Mouse (Mus musculus): ENCODE measurements around the gene Ccer2. TPM values are rescaled to one million over a fixed set of nuclear protein-coding genes. Genes with fewer than 3 reads are reported as not detected.

Gene Ccer2
- total RNA-seq, 2 experiments from 2014 or later, result not detected

DNA sequence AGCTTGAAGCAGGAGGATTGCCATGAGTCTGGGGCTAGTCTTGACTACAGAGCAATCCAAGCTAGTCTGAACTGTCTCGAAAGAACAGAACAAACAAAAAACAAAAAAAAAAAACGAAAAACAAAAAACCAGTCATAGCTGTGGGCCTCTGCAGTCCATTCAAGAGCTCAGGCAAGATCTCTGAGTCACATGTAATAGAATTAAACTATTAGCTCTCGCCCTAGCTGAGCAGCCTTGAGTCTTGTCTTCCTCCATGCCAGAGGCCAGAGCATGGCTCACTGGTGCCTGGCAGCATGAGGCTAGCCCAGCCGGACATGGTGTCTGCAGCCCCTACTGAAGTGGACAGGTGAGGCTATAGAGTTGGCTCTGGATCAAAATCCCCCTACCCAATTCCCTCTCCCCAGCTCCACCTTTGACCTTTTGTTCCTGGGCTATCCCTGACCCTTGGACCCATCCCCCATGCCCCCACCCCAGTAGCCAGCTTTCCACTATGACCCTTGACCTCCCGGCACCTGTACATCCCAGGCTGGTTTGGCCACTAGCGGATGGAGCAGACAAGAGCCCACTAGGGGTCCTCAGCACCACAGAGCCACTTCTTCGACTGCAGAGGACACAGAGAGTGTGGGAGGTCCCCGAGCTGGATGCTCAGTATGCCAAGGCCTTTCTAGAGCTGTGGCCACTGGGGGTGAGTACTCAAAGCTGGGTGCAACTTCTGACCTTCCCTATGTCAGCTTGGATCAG is 34.3 kb downstream of the Ccer2 start:
- no peak for DNase-seq

GRCm38 (mm10) chr7:28791706-28792105 is 35.7 kb downstream of the Ccer2 start:
- no peak for DNase-seq

DNA sequence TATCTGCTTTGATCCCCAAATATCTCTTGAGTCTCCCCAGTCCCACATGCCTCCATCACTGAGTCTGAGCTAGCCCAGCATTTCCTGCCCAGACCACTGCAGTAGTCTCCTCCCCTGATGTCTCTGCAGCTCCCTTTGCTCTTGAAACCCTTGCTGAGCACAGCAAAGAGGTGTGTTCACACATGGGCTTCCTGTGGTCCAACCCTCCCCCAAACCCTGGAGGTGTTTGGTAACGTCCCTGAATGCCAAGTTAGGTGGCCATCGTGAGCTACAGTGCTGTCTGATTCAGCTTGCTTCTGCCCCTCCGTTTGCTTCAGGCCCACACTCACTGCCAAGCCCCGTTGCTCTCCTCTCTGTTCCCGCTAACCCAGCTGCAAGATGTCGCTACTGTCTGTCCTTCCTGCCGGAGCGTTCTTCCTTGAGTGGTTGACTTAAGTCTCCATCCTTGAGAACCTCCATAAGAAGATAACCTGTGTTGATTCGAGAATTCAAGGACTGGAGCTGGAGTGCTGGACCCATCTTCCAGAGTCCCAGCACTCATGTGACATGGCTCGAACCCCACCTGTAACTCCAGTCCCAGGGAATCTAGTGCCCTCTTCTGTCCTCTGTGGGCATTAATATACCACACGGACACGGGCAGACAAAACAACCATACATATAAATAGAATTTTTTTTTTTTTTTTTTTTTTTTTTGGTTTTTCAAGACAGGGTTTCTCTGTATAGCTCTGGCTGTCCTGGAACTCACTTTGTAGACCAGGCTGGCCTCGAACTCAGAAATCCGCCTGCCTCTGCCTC is 36.6 kb downstream of the Ccer2 start:
- no peak for DNase-seq

GRCm38 (mm10) chr7:28793834-28794233 is 37.9 kb downstream of the Ccer2 start:
- peak in 1 of 2 experiments; percentile 54 for DNase-seq

- DNase-seq, result no peak
These were observed 38.5 kb downstream of the Ccer2 start for GRCm38 (mm10) chr7:28794496-28794895.

- DNase-seq, result peak; percentile 47 to 60
These were observed 39.9 kb downstream of the Ccer2 start for GRCm38 (mm10) chr7:28795832-28796231.

DNA sequence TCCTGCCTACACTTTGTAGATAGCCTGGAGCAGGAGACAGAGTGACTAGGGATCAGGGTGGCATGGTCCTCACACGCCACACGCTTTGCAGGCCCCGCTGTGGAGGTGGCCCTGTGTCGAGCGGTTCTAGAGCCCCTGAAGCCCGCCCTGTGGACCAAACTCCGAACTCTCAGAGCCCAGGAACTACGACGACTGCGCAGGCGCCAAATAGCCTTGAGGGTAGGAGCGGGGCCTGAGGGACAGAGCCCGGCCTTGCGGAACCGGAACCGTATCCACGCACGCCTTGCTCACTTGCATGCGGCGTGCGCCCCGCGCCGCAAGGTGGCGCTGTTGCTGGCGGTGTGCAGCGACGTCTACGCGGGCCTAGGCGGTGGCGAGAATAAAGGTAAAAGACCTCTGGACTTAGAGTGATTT is 40.6 kb downstream of the Ccer2 start:
- peak; percentile 88 to 91 for DNase-seq

DNA sequence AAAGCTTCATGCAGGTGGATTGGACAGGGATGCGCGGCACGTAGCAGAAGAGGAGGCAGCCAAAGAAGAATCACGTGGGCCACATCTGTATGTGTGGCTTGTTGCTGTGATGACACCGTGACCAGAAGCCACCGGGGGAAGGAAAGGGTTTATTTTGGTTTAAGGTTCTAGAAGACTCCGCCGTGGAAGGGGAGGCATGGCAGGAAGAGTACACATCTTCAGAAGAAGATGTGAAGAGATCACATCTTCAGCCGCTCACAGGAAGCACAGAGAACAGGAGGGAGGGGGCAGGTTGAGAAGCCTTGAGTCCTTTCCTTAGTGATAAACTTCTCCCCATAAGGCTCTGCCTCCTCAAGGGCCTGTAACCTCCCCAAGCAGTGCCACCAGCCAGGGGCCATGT is 44.0 kb downstream of the Ccer2 start:
- no peak for DNase-seq

DNA sequence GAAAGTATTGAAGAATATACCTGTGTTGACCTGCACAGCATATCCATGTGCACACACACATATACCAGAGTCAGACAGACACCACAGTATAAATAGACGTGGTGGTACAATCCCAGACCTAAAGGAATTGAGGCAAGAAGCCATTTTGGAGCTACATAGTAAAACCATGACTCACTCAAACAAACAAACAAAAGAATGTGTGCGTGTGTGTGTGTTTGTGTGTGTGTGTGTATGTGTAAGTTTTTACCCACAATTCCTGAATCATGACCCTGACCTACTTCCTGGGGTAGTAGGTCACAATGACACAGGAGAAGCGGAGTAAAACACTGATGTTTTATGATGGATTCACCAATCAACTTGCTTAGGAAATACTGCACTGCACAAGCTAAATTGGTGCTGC is 45.5 kb downstream of the Ccer2 start:
- DNase-seq, result no peak

DNA sequence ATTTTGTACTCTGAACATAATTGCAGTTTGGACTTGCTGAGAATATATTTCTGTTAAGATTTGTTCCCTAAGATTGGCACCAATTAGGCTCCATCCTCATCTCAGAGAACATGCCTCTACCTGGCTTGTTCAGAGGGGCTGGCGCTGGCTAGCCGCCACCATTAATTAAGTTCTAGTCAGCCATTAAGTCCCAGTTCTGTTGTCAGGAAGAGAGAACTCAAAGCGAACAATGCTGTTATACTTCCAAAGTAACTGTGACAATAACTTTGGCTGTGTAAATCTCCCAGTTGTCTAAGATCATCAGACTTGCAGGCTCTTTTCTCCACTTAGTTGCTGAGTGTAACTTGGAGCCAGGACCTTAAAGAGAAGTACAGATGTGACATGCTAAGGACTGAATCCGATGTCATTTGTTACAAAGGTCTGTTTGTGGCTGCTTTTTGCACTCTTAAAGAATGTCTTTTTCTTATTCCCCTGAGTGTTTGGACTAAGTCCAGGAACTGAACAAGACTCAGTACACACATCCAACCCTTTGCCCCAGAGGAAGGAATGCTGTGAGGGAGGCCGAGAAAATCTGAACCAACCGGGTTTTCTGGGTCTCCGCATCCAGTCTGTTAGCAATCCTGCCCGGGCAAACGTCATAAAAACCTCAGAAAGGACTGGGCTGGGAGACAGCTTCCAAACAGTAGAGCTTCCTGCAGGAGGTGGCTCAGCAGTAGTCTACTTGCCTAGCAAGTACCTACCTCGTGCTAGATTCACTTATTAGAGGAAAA is 46.1 kb downstream of the Ccer2 start:
- DNase-seq, result peak; percentile 65 to 72

GRCm38 (mm10) chr7:28802846-28803588 is 47.0 kb downstream of the Ccer2 start:
- DNase-seq, result peak; percentile 50 to 77

DNA sequence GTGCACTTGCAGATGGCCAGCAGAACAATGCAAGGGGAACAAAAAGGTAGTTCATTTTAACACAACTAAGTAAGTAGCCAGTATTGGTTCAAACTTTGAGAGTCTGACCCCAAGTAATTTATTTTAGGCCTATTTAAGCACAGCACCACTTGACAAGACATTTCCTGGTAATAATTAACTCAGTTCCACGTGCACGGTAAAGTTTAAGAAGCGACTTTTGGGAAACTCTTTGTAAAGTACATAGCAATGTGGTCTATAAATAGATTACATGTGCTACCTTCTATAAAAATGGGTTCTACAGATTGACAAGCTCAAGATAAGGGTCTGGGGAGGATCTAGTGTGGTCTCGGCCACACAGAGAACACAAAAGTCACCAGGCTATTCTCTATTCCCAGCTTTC is 47.8 kb downstream of the Ccer2 start:
- DNase-seq, result no peak

DNA sequence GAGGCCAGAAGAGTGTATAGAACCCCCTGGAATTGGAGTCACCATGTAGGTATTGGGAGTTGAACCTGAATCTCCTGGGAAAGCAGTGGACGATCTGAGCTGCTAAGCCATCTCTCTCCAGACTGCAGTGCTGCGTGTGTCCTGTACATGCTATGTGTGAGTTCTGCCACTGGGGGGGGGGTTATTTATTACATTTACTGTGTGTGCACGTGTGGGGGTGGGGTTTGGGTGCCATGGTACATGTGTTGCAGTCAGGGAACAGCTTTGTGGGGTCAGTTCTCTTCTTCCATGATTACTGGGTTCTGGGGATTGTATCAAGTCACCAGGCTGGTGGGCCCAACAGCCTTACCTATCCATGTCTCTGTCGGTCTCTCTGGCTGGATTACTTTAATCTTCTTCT is 50.9 kb downstream of the Ccer2 start:
- DNase-seq, result no peak

GRCm38 (mm10) chr7:28807641-28808220 is 51.8 kb downstream of the Ccer2 start:
- DNase-seq, result peak; percentile 65 to 76

- DNase-seq, result peak; percentile 86 to 88
These were observed 52.4 kb downstream of the Ccer2 start, which contains the start of gene Hnrnpl for GRCm38 (mm10) chr7:28808221-28808941. TSS of gene Hnrnpl (plus strand) at chr7:28808541.

Other genes with a start within 250 kb of the Ccer2 start
- not detected for gene Ifnl2, start 245.7 kb upstream of the Ccer2 start, total RNA-seq (2021)
- not detected for gene Ifnl3, start 233.3 kb upstream of the Ccer2 start, total RNA-seq (2021)
- gene Sycn, start 215.3 kb upstream of the Ccer2 start, total RNA-seq (2021), result not detected
- not detected for gene Nccrp1, start 208.9 kb upstream of the Ccer2 start, total RNA-seq (2021)
- gene Samd4b, start 158.0 kb upstream of the Ccer2 start, total RNA-seq (2021), result 10 to 100 TPM; 19.6 to 22.1 TPM
- 1 to 10 TPM; 8.8 to 9.9 TPM for gene Pak4, start 158.0 kb upstream of the Ccer2 start, total RNA-seq (2021)
- gene Acp7, start 124.8 kb upstream of the Ccer2 start, total RNA-seq (2021), result not detected
- under 1 TPM; 0.12 to 0.23 TPM for gene Fbxo27, start 63.3 kb upstream of the Ccer2 start, total RNA-seq (2021)
- gene Fbxo17, start 39.4 kb upstream of the Ccer2 start, total RNA-seq (2021), result under 1 TPM; 0.62 to 0.82 TPM
- 10 to 100 TPM; 59.4 to 60.4 TPM for gene Mrps12, start 14.4 kb upstream of the Ccer2 start, total RNA-seq (2021)
- 10 to 100 TPM; 14.7 to 15.5 TPM for gene Sars2, start 14.2 kb upstream of the Ccer2 start, total RNA-seq (2021)
- 10 to 100 TPM; 84.3 to 88.4 TPM for gene Sirt2, start 10.6 kb downstream of the Ccer2 start, total RNA-seq (2021)
- gene Nfkbib, start 11.3 kb downstream of the Ccer2 start, total RNA-seq (2021), result 10 to 100 TPM; 25.8 to 26.8 TPM
- gene Rinl, start 32.8 kb downstream of the Ccer2 start, total RNA-seq (2021), result 1 to 10 TPM; 1.5 to 3.4 TPM
- 100 to 1,000 TPM; 196 to 224 TPM for gene Hnrnpl, start 52.4 kb downstream of the Ccer2 start, total RNA-seq (2021)
- 1,000 to 10,000 TPM; 1,960 to 1,989 TPM for gene Ech1, start 69.0 kb downstream of the Ccer2 start, total RNA-seq (2021)
- gene Lgals4, start 77.7 kb downstream of the Ccer2 start, total RNA-seq (2021), result 10 to 100 TPM in 1 of 2 experiments, 1 to 10 TPM in 1; 9.6 to 18.7 TPM
- gene Lgals7, start 107.7 kb downstream of the Ccer2 start, total RNA-seq (2021), result 1 to 10 TPM in 1 of 2 experiments, under 1 TPM in 1; 0.93 to 1.8 TPM
- gene Capn12, start 125.2 kb downstream of the Ccer2 start, total RNA-seq (2021), result under 1 TPM; 0.31 to 0.35 TPM
- gene Actn4, start 206.2 kb downstream of the Ccer2 start, total RNA-seq (2021), result 10 to 100 TPM; 64.7 to 66.4 TPM
- 100 to 1,000 TPM; 166 to 176 TPM for gene Eif3k, start 225.7 kb downstream of the Ccer2 start, total RNA-seq (2021)
- 1 to 10 TPM in 1 of 2 experiments, under 1 TPM in 1; 0.45 to 4.2 TPM for gene Map4k1, start 225.9 kb downstream of the Ccer2 start, total RNA-seq (2021)

Measured in heart, adult 18-20 months (tissue).